30 mouse cellular contexts compared by ENCODE assay signal in genomic region chr6:103498404-103498803, GRCm38 (mm10). TPM values are rescaled to one million over a fixed set of nuclear protein-coding genes. Genes with fewer than 3 reads are reported as not detected.
DNase-seq lines count a peak whose midpoint lies in the region; ATAC-seq lines count a peak whose summit lies in the region.
"Had no signal": no experiment of that assay in that cellular context is flagged by ENCODE, and none has a peak within 500 bp of the region (broad histone marks: within the 10 kb centered on the region; RNA-seq: fewer than 3 reads in every experiment).

No protein-coding gene starts in this region.

- H3K9ac ChIP-seq in limb, embryonic 11.5 days (ENCODE audit: low read length): no peak overlapping the region
- no peak overlapping the region for H3K9ac ChIP-seq in neural tube, embryonic 12.5 days
- H3K9ac ChIP-seq: embryonic facial prominence, embryonic 13.5 days; forebrain, embryonic 15.5 days; heart, embryonic 12.5 days; intestine, embryonic 15.5 days; liver, embryonic 15.5 days; lung, embryonic 15.5 days; midbrain, embryonic 13.5 days had no signal

- no peaks in the 10 kb centered on the region for H3K27me3 ChIP-seq in limb, embryonic 11.5 days (ENCODE audit: control insufficient read depth, insufficient read depth, low read length)
- H3K27me3 ChIP-seq in limb, embryonic 10.5 days (ENCODE audit: low read depth, poor library complexity, severe bottlenecking): no peaks in the 10 kb centered on the region
- H3K27me3 ChIP-seq in neural tube, embryonic 12.5 days (replicated peaks): no peaks in the 10 kb centered on the region
- H3K27me3 ChIP-seq: embryonic facial prominence, embryonic 13.5 days; forebrain, embryonic 15.5 days; heart, embryonic 12.5 days; intestine, embryonic 15.5 days; liver, embryonic 15.5 days; lung, embryonic 15.5 days; midbrain, embryonic 13.5 days had no signal

- 9% methylated on average over 4 of the region's 4 CpGs for WGBS in limb, embryonic 11.5 days
- 32% methylated on average over 4 of the region's 4 CpGs for WGBS in limb, embryonic 10.5 days
- 11% methylated on average over 4 of the region's 4 CpGs for WGBS in neural tube, embryonic 12.5 days

- peak; percentile 27 for DNase-seq in limb, embryonic 11.5 days (ENCODE audit: low spot score)
- no peak for DNase-seq in limb, embryonic 10.5 days (ENCODE audit: low spot score)
- DNase-seq in hindlimb bud, embryonic 11.5 days (ENCODE audit: extremely low spot score, low read depth, low spot score): peak; percentile 35
- DNase-seq in cerebellum, postnatal 10 days: no peak
- DNase-seq in ovary, postnatal 14 days (ENCODE audit: low spot score): no peak
- DNase-seq in spleen, postnatal 4 days (ENCODE audit: low spot score in 2 of 2): no peak
- DNase-seq: adrenal gland, adult 8-10 months; cerebellum, adult 2 months; gastrocnemius, postnatal 36 days; heart, adult 2 months; kidney, adult 2 months; kidney, postnatal 36 days; layer of hippocampus, postnatal 36 days; left cerebral cortex, postnatal 4 days; right cerebral cortex, postnatal 25 days; thymus, postnatal 14 days had no signal

- no peak overlapping the region for H3K4me2 ChIP-seq in limb, embryonic 11.5 days (ENCODE audit: low read depth, severe bottlenecking)
- H3K4me2 ChIP-seq in neural tube, embryonic 12.5 days (replicated peaks): no peak overlapping the region
- H3K4me2 ChIP-seq: embryonic facial prominence, embryonic 13.5 days; forebrain, embryonic 15.5 days; heart, embryonic 12.5 days; intestine, embryonic 15.5 days; liver, embryonic 15.5 days; lung, embryonic 15.5 days; midbrain, embryonic 13.5 days had no signal

- no peak overlapping the region for H3K4me3 ChIP-seq in limb, embryonic 11.5 days (ENCODE audit: low read depth, low read length)
- no peak overlapping the region for H3K4me3 ChIP-seq in limb, embryonic 10.5 days
- no peak overlapping the region for H3K4me3 ChIP-seq in neural tube, embryonic 12.5 days
- H3K4me3 ChIP-seq: embryonic facial prominence, embryonic 13.5 days; forebrain, embryonic 10.5 days; forebrain, embryonic 15.5 days; heart, adult 2 months; heart, embryonic 12.5 days; intestine, embryonic 15.5 days; layer of hippocampus, adult 2 months; liver, embryonic 15.5 days; lung, embryonic 15.5 days; midbrain, embryonic 13.5 days had no signal

- no peaks in the 10 kb centered on the region for H3K9me3 ChIP-seq in limb, embryonic 11.5 days (ENCODE audit: control insufficient read depth, low read length)
- no peaks in the 10 kb centered on the region for H3K9me3 ChIP-seq in limb, embryonic 10.5 days (replicated peaks)
- no peaks in the 10 kb centered on the region for H3K9me3 ChIP-seq in neural tube, embryonic 12.5 days
- H3K9me3 ChIP-seq: embryonic facial prominence, embryonic 13.5 days; forebrain, embryonic 10.5 days; forebrain, embryonic 15.5 days; G1E; heart, embryonic 12.5 days; intestine, embryonic 15.5 days; liver, embryonic 15.5 days; lung, embryonic 15.5 days; midbrain, embryonic 13.5 days had no signal

- H3K36me3 ChIP-seq in limb, embryonic 11.5 days (ENCODE audit: control insufficient read depth, insufficient read depth, low read length): no peaks in the 10 kb centered on the region
- no peaks in the 10 kb centered on the region for H3K36me3 ChIP-seq in limb, embryonic 10.5 days
- H3K36me3 ChIP-seq in neural tube, embryonic 12.5 days: no peaks in the 10 kb centered on the region
- H3K36me3 ChIP-seq: embryonic facial prominence, embryonic 13.5 days; forebrain, embryonic 10.5 days; forebrain, embryonic 15.5 days; G1E; heart, embryonic 12.5 days; intestine, embryonic 15.5 days; liver, embryonic 15.5 days; lung, embryonic 15.5 days; midbrain, embryonic 13.5 days had no signal

- no peak; the same call in 1 of the 2 replicates for ATAC-seq in limb, embryonic 11.5 days (ENCODE audit: insufficient number of reproducible peaks, low FRiP score, low TSS enrichment, low read depth)
- ATAC-seq in neural tube, embryonic 12.5 days (ENCODE audit: low FRiP score, low read depth): peak; percentile 91
- ATAC-seq: forebrain, embryonic 15.5 days; hindbrain, embryonic 16.5 days; intestine, embryonic 15.5 days; midbrain, embryonic 13.5 days had no signal

- H3K4me1 ChIP-seq in limb, embryonic 11.5 days (ENCODE audit: control insufficient read depth, insufficient read depth, low read length): no peaks in the 10 kb centered on the region
- peaks cover 5% of the 10 kb centered on the region; the same call in 1 of the 2 replicates for H3K4me1 ChIP-seq in limb, embryonic 10.5 days
- H3K4me1 ChIP-seq in neural tube, embryonic 12.5 days: no peaks in the 10 kb centered on the region
- H3K4me1 ChIP-seq: embryonic facial prominence, embryonic 13.5 days; forebrain, embryonic 15.5 days; heart, embryonic 12.5 days; intestine, embryonic 15.5 days; liver, embryonic 15.5 days; lung, embryonic 15.5 days; midbrain, embryonic 13.5 days had no signal

- no peak overlapping the region for H3K27ac ChIP-seq in limb, embryonic 11.5 days (replicated peaks; ENCODE audit: low read depth, low read length)
- no peak overlapping the region for H3K27ac ChIP-seq in limb, embryonic 10.5 days
- H3K27ac ChIP-seq in neural tube, embryonic 12.5 days: no peak overlapping the region
- H3K27ac ChIP-seq: embryonic facial prominence, embryonic 13.5 days; forebrain, embryonic 10.5 days; forebrain, embryonic 15.5 days; heart, adult 2 months; intestine, embryonic 15.5 days; layer of hippocampus, adult 2 months; liver, embryonic 15.5 days; lung, embryonic 15.5 days; midbrain, embryonic 13.5 days had no signal

RNA-seq across cellular contexts. Expression of gene Chl1, which starts 12.0 kb away (rescaled TPM):
- 0.77 and 0.92 TPM in 2 replicates for polyA plus RNA-seq in limb, embryonic 11.5 days (2014; fragmentation: Nextera tagmentation; extraction: Ambion mirVana)
- polyA plus RNA-seq in limb, embryonic 10.5 days (2016; fragmentation: Nextera tagmentation; extraction: Ambion mirVana): 0.35 and 0.59 TPM in 2 replicates
- 39.0 and 51.1 TPM in 2 replicates for polyA plus RNA-seq in neural tube, embryonic 12.5 days (2016; fragmentation: Nextera tagmentation; extraction: Ambion mirVana)
- polyA plus RNA-seq: G1E; heart, embryonic 12.5 days; heart, postnatal 0 days; liver, adult 2 months had no signal

Comparison
In these comparisons a context has a peak if more than half of its experiments do, and no peak if none do; other contexts are left out.
1. DNase-seq: peak in limb, embryonic 11.5 days (single experiment) and hindlimb bud, embryonic 11.5 days (single experiment); none in limb, embryonic 10.5 days (single experiment), cerebellum, postnatal 10 days (0 of 2), ovary, postnatal 14 days (single experiment) and spleen, postnatal 4 days (0 of 2).
2. RNA of gene Chl1, which starts 12.0 kb away (polyA plus RNA-seq): 39.0 to 51.1 TPM in neural tube, embryonic 12.5 days; 0.77 to 0.92 TPM in limb, embryonic 11.5 days and 0.35 to 0.59 TPM in limb, embryonic 10.5 days; every median in the first group is over 10 times any median in the second.